Mouse (Mus musculus): ENCODE results near the gene Nmur1. TPM values are rescaled to one million over a fixed set of nuclear protein-coding genes. Genes with fewer than 3 reads are reported as not detected.
"Not testable (repeated sequence)": the region's sequence is repeated elsewhere in the genome, so short reads cannot be mapped to it uniquely, and the experiment has no call there.

Nmur1 gene
- not detected in 2 replicates for polyA plus RNA-seq (2016; fragmentation: Nextera tagmentation; extraction: Ambion mirVana)

DNA sequence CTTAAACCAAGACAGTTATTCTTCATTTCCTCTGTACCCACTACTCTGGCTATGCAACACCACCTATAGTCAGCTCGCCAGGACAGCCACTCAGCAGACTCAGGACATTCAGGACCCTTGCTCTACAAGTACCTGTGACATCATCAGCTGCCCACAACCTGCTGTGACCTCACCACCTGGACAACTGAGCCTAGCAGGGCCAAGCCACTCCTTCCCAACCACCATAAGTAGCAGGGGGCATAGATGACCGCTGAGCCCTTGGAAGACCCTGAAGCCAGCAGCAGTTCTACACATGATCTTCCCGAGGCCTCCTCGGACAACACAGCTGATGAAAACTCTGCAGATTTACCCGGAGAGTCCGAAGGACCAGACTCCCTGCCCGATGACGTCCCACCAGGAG lies at the start of gene Nmur1, which contains the start of gene Tex44:
Gene Nmur1, minus strand, starts transcription at position 101 of the 400 bp plus-strand sequence.
Gene Tex44, plus strand, starts transcription at position 202 of the 400 bp plus-strand sequence.
- H3K4me2 ChIP-seq (replicated peaks): no peak within 1 kb of the TSS
- 93% methylated on average over 8 of the region's 8 CpGs for WGBS
- peaks cover 8% of the 10 kb centered on the region; the same call in 1 of the 2 replicates for H3K4me1 ChIP-seq
- H3K4me3 ChIP-seq: no peak within 1 kb of the TSS
- no peaks in the 10 kb centered on the region for H3K9me3 ChIP-seq
- no peak within 1 kb of the TSS for H3K27ac ChIP-seq
- no peak for ATAC-seq (ENCODE audit: insufficient number of reproducible peaks, insufficient read depth, low FRiP score, low TSS enrichment)
- no peaks in the 10 kb centered on the region for H3K36me3 ChIP-seq
- no peak within 1 kb of the TSS for H3K9ac ChIP-seq
- no peaks in the 10 kb centered on the region for H3K27me3 ChIP-seq

DNA sequence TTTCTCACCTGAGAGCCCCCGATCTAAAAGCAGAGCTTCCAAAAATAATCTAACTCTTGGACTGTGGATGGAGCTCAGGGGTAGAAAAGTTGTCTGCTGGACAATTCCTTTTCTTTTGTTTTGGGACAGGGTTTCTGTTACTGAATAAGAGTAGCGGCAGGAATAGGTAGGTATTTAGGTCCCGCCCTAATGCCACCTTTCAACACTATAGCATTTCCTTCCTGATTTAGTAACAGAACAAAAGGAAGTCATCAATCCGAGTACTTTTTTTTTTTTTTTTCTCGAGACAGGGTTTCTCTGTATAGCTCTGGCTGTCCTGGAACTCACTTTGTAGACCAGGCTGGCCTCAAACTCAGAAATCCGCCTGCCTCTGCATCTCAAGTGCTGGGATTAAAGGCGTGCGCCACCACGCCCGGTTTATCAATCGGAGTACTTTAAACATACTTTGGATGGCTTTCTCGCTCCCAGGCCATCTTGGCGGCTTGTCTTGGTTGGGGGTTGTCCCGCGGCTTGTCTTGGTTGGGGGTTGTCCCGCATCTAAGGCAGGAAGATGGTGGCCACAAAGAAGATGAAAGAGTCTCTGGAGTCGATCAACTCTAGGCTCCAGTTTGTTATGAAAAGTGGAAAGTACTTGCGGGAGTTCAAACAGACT lies 47.2 kb upstream of the Nmur1 start:
- peak overlapping the region; percentile 88; the same call in 1 of the 2 replicates for H3K27ac ChIP-seq
- WGBS: 92% methylated on average over 18 of the region's 18 CpGs
- no peak overlapping the region for H3K9ac ChIP-seq

GRCm38 (mm10) chr1:86472197-86472952 lies 46.3 kb upstream of the Nmur1 start:
- H3K4me2 ChIP-seq (replicated peaks): peak overlapping the region; percentile 39
- peak; percentile 57 for ATAC-seq (ENCODE audit: insufficient number of reproducible peaks, insufficient read depth, low FRiP score, low TSS enrichment)
- H3K27me3 ChIP-seq: no peaks in the 10 kb centered on the region
- no peak overlapping the region for H3K4me3 ChIP-seq
- peak overlapping the region; percentile 28; the same call in 1 of the 2 replicates for H3K9ac ChIP-seq
- H3K4me1 ChIP-seq: peaks cover 10% of the 10 kb centered on the region; the same call in 1 of the 2 replicates
- peak overlapping the region; percentile 88 for H3K27ac ChIP-seq
- WGBS: 13% methylated on average over 31 of the region's 31 CpGs
- H3K9me3 ChIP-seq: no peaks in the 10 kb centered on the region
- no peaks in the 10 kb centered on the region for H3K36me3 ChIP-seq

More for the DNA sequence above, 47.2 kb upstream of the Nmur1 start:
- Histone ChIP-seq H3K4me2 (replicated peaks) (no peak overlapping the region), H3K36me3 (no peaks in the 10 kb centered on the region), H3K4me3 (no peak overlapping the region), H3K4me1 (peaks cover 10% of the 10 kb centered on the region; the same call in 1 of the 2 replicates), H3K27me3 (no peaks in the 10 kb centered on the region), H3K9me3 (no peaks in the 10 kb centered on the region)
- ATAC-seq (ENCODE audit: insufficient number of reproducible peaks, insufficient read depth, low FRiP score, low TSS enrichment): no peak

DNA sequence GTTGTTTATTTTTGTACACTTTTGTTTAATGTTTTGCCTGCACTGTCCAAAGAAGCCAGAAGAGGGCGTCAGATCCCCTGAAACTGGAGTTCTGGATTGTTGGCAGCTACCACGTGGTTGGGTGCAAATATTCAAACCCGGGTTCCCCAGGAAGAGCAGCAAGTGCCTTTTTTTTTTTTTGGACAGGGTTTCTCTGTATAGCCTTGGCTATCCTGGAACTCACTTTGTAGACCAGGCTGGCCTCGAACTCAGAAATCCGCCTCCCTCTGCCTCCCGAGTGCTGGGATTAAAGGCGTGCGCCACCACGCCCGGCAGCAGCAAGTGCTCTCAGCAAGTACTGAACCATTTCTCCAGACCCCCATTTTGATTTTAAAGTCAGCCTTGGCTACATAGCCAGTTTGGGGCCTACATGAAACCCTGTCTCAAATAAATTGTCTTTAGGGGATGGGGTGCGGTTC lies 45.5 kb upstream of the Nmur1 start:
- H3K9ac ChIP-seq; ATAC-seq (ENCODE audit: insufficient number of reproducible peaks, insufficient read depth, low FRiP score, low TSS enrichment); H3K9me3 ChIP-seq; H3K36me3 ChIP-seq; H3K4me3 ChIP-seq; H3K27me3 ChIP-seq: not testable (repeated sequence)
- Histone ChIP-seq H3K27ac (peak overlapping the region; percentile 88), H3K4me2 (replicated peaks) (0 out of 2 replicates have a peak overlapping the region, but pooled peaks have one; percentile 39), H3K4me1 (peaks cover 10% of the 10 kb centered on the region; the same call in 1 of the 2 replicates)
- 70% methylated on average over 11 of the region's 11 CpGs for WGBS

- Histone ChIP-seq H3K9me3 (no peaks in the 10 kb centered on the region), H3K27ac (0 out of 2 replicates have a peak overlapping the region, but pooled peaks have one; percentile 37), H3K36me3 (no peaks in the 10 kb centered on the region), H3K27me3 (no peaks in the 10 kb centered on the region), H3K4me1 (peaks cover 10% of the 10 kb centered on the region; the same call in 1 of the 2 replicates), H3K4me3 (no peak overlapping the region), H3K9ac (no peak overlapping the region), H3K4me2 (replicated peaks) (no peak overlapping the region)
- ATAC-seq (ENCODE audit: insufficient number of reproducible peaks, insufficient read depth, low FRiP score, low TSS enrichment): peak; percentile 36; the same call in 1 of the 2 replicates
- 81% methylated on average over 12 of the region's 12 CpGs for WGBS
These were observed 44.6 kb upstream of the Nmur1 start for GRCm38 (mm10) chr1:86470519-86471181.

- ATAC-seq (ENCODE audit: insufficient number of reproducible peaks, insufficient read depth, low FRiP score, low TSS enrichment): no peak
- H3K27ac ChIP-seq: no peak overlapping the region
- no peaks in the 10 kb centered on the region for H3K9me3 ChIP-seq
- H3K4me2 ChIP-seq (replicated peaks): no peak overlapping the region
- H3K4me1 ChIP-seq: peaks cover 12% of the 10 kb centered on the region
- H3K36me3 ChIP-seq: no peaks in the 10 kb centered on the region
- no peaks in the 10 kb centered on the region for H3K27me3 ChIP-seq
- no peak overlapping the region for H3K9ac ChIP-seq
- H3K4me3 ChIP-seq: no peak overlapping the region
- WGBS: 92% methylated on average over 4 of the region's 4 CpGs
These were observed 43.8 kb upstream of the Nmur1 start for GRCm38 (mm10) chr1:86469876-86470275.

GRCm38 (mm10) chr1:86467416-86467815 lies 41.4 kb upstream of the Nmur1 start:
- Histone ChIP-seq H3K4me3 (no peak overlapping the region), H3K36me3 (no peaks in the 10 kb centered on the region), H3K9ac (no peak overlapping the region), H3K27ac (no peak overlapping the region), H3K27me3 (no peaks in the 10 kb centered on the region), H3K4me1 (peaks cover 10% of the 10 kb centered on the region), H3K4me2 (replicated peaks) (no peak overlapping the region), H3K9me3 (no peaks in the 10 kb centered on the region)
- no peak for ATAC-seq (ENCODE audit: insufficient number of reproducible peaks, insufficient read depth, low FRiP score, low TSS enrichment)
- 90% methylated on average over 8 of the region's 8 CpGs for WGBS

DNA sequence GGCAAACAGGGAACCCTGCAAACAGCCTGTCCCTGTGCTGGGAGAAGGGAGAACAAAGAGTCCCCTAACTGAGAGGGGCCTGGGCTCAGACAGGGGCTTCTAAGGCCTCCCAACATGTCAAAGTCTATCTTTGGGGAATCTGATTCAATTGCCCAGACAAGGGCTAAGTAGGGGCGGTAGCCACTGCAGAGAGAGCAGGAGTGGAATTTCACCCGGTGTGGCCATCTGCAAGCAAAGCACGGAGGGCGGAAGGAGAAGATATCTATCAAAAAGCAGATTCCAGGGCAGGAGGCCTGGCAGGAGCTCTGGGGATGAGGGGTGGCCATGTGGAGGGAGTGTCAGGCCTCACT lies 38.8 kb upstream of the Nmur1 start:
- ATAC-seq (ENCODE audit: insufficient number of reproducible peaks, insufficient read depth, low FRiP score, low TSS enrichment): 0 out of 2 replicates have a peak, but pooled peaks have one; percentile 54
- Histone ChIP-seq H3K36me3 (no peaks in the 10 kb centered on the region), H3K4me2 (replicated peaks) (no peak overlapping the region), H3K4me3 (no peak overlapping the region), H3K9me3 (no peaks in the 10 kb centered on the region), H3K9ac (no peak overlapping the region), H3K27ac (peak overlapping the region; percentile 95), H3K27me3 (no peaks in the 10 kb centered on the region), H3K4me1 (peaks cover 5% of the 10 kb centered on the region)
- WGBS: 17% methylated on average over 4 of the region's 4 CpGs

DNA sequence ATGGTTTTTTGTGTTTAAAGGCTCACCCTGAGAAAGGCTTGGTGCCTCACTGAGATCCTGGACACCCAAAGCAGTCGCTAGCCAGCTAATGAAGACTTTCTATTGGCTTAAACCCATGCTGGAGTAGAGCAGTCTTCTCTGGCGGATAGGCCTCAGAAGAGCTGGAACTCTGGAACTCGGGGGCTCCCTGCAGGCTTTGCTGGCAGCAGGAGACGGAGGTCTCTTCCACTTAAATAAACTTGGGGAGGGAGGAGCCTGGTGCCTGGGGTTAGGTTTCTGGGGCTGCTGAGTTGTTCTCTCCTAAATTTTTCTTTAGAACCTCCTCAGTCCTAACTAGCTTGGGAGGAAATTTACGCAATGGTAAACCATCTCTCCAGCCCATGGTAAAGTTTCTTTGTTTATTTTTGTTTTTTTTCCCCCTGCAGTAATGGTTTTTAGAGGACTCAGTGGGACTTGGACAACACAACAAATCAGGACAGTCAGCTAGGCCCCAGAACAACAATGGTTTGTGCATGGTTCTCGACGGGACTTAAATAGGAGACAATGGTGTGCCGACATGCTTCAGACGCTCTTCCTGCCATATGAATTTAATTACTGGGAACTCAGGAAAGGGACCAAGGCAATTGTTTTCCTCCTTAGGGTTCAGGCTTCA lies 38.3 kb upstream of the Nmur1 start:
- Histone ChIP-seq H3K9ac (no peak overlapping the region), H3K9me3 (no peaks in the 10 kb centered on the region), H3K4me2 (replicated peaks) (no peak overlapping the region), H3K27me3 (no peaks in the 10 kb centered on the region), H3K27ac (peak overlapping the region; percentile 95), H3K4me3 (no peak overlapping the region), H3K36me3 (no peaks in the 10 kb centered on the region), H3K4me1 (peaks cover 5% of the 10 kb centered on the region)
- 30% methylated on average over 9 of the region's 9 CpGs for WGBS
- 0 out of 2 replicates have a peak, but pooled peaks have one; percentile 50 for ATAC-seq (ENCODE audit: insufficient number of reproducible peaks, insufficient read depth, low FRiP score, low TSS enrichment)

- Histone ChIP-seq H3K4me1 (no peaks in the 10 kb centered on the region; the same call in 1 of the 2 replicates), H3K9me3 (no peaks in the 10 kb centered on the region), H3K4me3 (no peak overlapping the region), H3K27ac (no peak overlapping the region), H3K36me3 (no peaks in the 10 kb centered on the region), H3K9ac (no peak overlapping the region), H3K4me2 (replicated peaks) (no peak overlapping the region), H3K27me3 (no peaks in the 10 kb centered on the region)
- 71% methylated on average over 4 of the region's 4 CpGs for WGBS
- ATAC-seq (ENCODE audit: insufficient number of reproducible peaks, insufficient read depth, low FRiP score, low TSS enrichment): no peak
These were observed 33.3 kb upstream of the Nmur1 start for GRCm38 (mm10) chr1:86459371-86459770.

All from embryonic facial prominence, embryonic 12.5 days (tissue).